ENCODE assay signal across 8 mouse cellular contexts in genomic region chr10:68724361-68724720, GRCm38 (mm10). TPM values are rescaled to one million over a fixed set of nuclear protein-coding genes. Genes with fewer than 3 reads are reported as not detected.
DNase-seq lines count a peak whose midpoint lies in the region; ATAC-seq and TF ChIP-seq lines count a peak whose summit lies in the region.

No protein-coding gene starts in this region.

- H3K9ac ChIP-seq in heart, embryonic 16.5 days (ENCODE audit: low read length): peak overlapping the region; percentile 63
- peak overlapping the region; percentile 41 for H3K9ac ChIP-seq in midbrain, embryonic 11.5 days (ENCODE audit: low read length)
- H3K9ac ChIP-seq in stomach, embryonic 15.5 days: peak overlapping the region; percentile 48; the same call in 1 of the 2 replicates

- ATAC-seq in heart, embryonic 16.5 days (replicated peaks; ENCODE audit: extremely low read depth, insufficient read depth, low FRiP score): no peak; the same call in 1 of the 2 replicates
- peak; percentile 75 for ATAC-seq in midbrain, embryonic 11.5 days (ENCODE audit: low FRiP score)
- no peak for ATAC-seq in stomach, embryonic 15.5 days (ENCODE audit: insufficient read depth, low FRiP score, low read depth)
- ATAC-seq in erythroblast, adult 5-6 weeks (replicated peaks; ENCODE audit: low FRiP score, poor library complexity, severe bottlenecking): no peak

- no peaks in the 10 kb centered on the region for H3K36me3 ChIP-seq in heart, embryonic 16.5 days (ENCODE audit: control insufficient read depth, insufficient read depth)
- no peaks in the 10 kb centered on the region for H3K36me3 ChIP-seq in limb, embryonic 10.5 days
- H3K36me3 ChIP-seq in midbrain, embryonic 11.5 days (ENCODE audit: control insufficient read depth, insufficient read depth, low read length): no peaks in the 10 kb centered on the region
- no peaks in the 10 kb centered on the region for H3K36me3 ChIP-seq in stomach, embryonic 15.5 days

- peak overlapping the region; percentile 46 for H3K4me3 ChIP-seq in bone marrow macrophage, adult 2 months (ENCODE audit: insufficient read depth, low read length)
- H3K4me3 ChIP-seq in heart, embryonic 16.5 days (ENCODE audit: low read length): peak overlapping the region; percentile 59
- peak overlapping the region; percentile 63 for H3K4me3 ChIP-seq in limb, embryonic 10.5 days
- peak overlapping the region; percentile 38 for H3K4me3 ChIP-seq in midbrain, embryonic 11.5 days (ENCODE audit: low read depth, low read length)
- peak overlapping the region; percentile 56 for H3K4me3 ChIP-seq in stomach, embryonic 15.5 days (replicated peaks)

- no peaks in the 10 kb centered on the region for H3K9me3 ChIP-seq in heart, embryonic 16.5 days (replicated peaks; ENCODE audit: control insufficient read depth, low read length)
- H3K9me3 ChIP-seq in limb, embryonic 10.5 days (replicated peaks): no peaks in the 10 kb centered on the region
- no peaks in the 10 kb centered on the region for H3K9me3 ChIP-seq in midbrain, embryonic 11.5 days (ENCODE audit: control insufficient read depth, low read length)
- no peaks in the 10 kb centered on the region for H3K9me3 ChIP-seq in stomach, embryonic 15.5 days

- 1% methylated on average over 11 of the region's 11 CpGs for whole genome bisulfite sequencing in heart, embryonic 16.5 days
- WGBS in limb, embryonic 10.5 days: under 1% methylated on average over 11 of the region's 11 CpGs
- WGBS in midbrain, embryonic 11.5 days: 3% methylated on average over 11 of the region's 11 CpGs
- WGBS in stomach, embryonic 15.5 days: 2% methylated on average over 11 of the region's 11 CpGs

- H3K4me1 ChIP-seq in bone marrow macrophage, adult 2 months (ENCODE audit: control insufficient read depth, insufficient read depth, low read length): peaks cover 6% of the 10 kb centered on the region; the same call in 1 of the 2 replicates
- peaks cover 9% of the 10 kb centered on the region for H3K4me1 ChIP-seq in heart, embryonic 16.5 days (ENCODE audit: control insufficient read depth, insufficient read depth, low read length)
- peaks cover 21% of the 10 kb centered on the region for H3K4me1 ChIP-seq in limb, embryonic 10.5 days
- H3K4me1 ChIP-seq in midbrain, embryonic 11.5 days (ENCODE audit: control insufficient read depth, insufficient read depth, low read length): 0 out of 2 replicates have a peak, but pooled peaks cover 2% of the 10 kb centered on the region
- peaks cover 6% of the 10 kb centered on the region; the same call in 1 of the 2 replicates for H3K4me1 ChIP-seq in stomach, embryonic 15.5 days

- no peak for TF ChIP-seq POLR2A in bone marrow macrophage, adult 2 months (IDR thresholded peaks at IDR 0.05; ENCODE audit: borderline replicate concordance, low read depth, low read length)

- no peak for TF ChIP-seq CTCF in bone marrow macrophage, adult 2 months (IDR thresholded peaks at IDR 0.05; ENCODE audit: low read depth, low read length)

- H3K4me2 ChIP-seq in heart, embryonic 16.5 days (ENCODE audit: low read depth, low read length): peak overlapping the region; percentile 84
- peak overlapping the region; percentile 68 for H3K4me2 ChIP-seq in midbrain, embryonic 11.5 days
- peak overlapping the region; percentile 96 for H3K4me2 ChIP-seq in stomach, embryonic 15.5 days

- no peak overlapping the region for H3K27ac ChIP-seq in bone marrow macrophage, adult 2 months (ENCODE audit: insufficient read depth, low read depth, low read length)
- no peak overlapping the region for H3K27ac ChIP-seq in heart, embryonic 16.5 days (ENCODE audit: low read length)
- peak overlapping the region; percentile 82 for H3K27ac ChIP-seq in limb, embryonic 10.5 days
- H3K27ac ChIP-seq in midbrain, embryonic 11.5 days (ENCODE audit: low read depth, low read length): no peak overlapping the region
- H3K27ac ChIP-seq in stomach, embryonic 15.5 days: no peak overlapping the region

- peak; percentile 3 for DNase-seq in ovary, postnatal 10 days (ENCODE audit: low spot score)
- no peak for DNase-seq in ovary, adult 18-20 months (ENCODE audit: low spot score)
- peak; percentile 64 for DNase-seq in limb, embryonic 10.5 days (ENCODE audit: low spot score)
- no peak for DNase-seq in midbrain, embryonic 11.5 days (ENCODE audit: low spot score, missing footprints)

- H3K27me3 ChIP-seq in heart, embryonic 16.5 days (ENCODE audit: control insufficient read depth, insufficient read depth, low read length): peaks cover 10% of the 10 kb centered on the region
- H3K27me3 ChIP-seq in limb, embryonic 10.5 days (ENCODE audit: low read depth, poor library complexity, severe bottlenecking): peaks cover 5% of the 10 kb centered on the region; the same call in 1 of the 2 replicates
- peaks cover 2% of the 10 kb centered on the region; the same call in 1 of the 2 replicates for H3K27me3 ChIP-seq in midbrain, embryonic 11.5 days (ENCODE audit: control insufficient read depth, insufficient read depth, low read length)
- no peaks in the 10 kb centered on the region for H3K27me3 ChIP-seq in stomach, embryonic 15.5 days (replicated peaks)

RNA-seq across cellular contexts. Expression of gene Tmem26, which starts 0.9 kb away (rescaled TPM):
- 0.32 and 0.57 TPM in 2 replicates for polyA plus RNA-seq in bone marrow macrophage, adult 2 months (2012; ENCODE audit: insufficient read depth, insufficient read length, missing spikeins)
- 2.8 and 3.5 TPM in 2 replicates for polyA plus RNA-seq in heart, embryonic 16.5 days (2015; fragmentation: Nextera tagmentation; extraction: Ambion mirVana)
- 3.7 and 16.2 TPM in 2 replicates for polyA plus RNA-seq in limb, embryonic 10.5 days (2016; fragmentation: Nextera tagmentation; extraction: Ambion mirVana)
- polyA plus RNA-seq in midbrain, embryonic 11.5 days (2014; fragmentation: Nextera tagmentation; extraction: Ambion mirVana): 2.5 and 2.6 TPM in 2 replicates
- 9.7 and 12.3 TPM in 2 replicates for polyA plus RNA-seq in stomach, embryonic 15.5 days (2015; fragmentation: Nextera tagmentation; extraction: Ambion mirVana)
- total RNA-seq in erythroblast, adult 5-6 weeks (2015; ENCODE audit: low replicate concordance): 2.3 and 3.3 TPM in 2 replicates
- total RNA-seq in erythroblast, adult 5-6 weeks (2017; ENCODE audit: low replicate concordance): 0.14 and 3.4 TPM in 2 replicates

Comparison
In these comparisons a context has a peak if more than half of its experiments do, and no peak if none do; other contexts are left out.
1. DNase-seq: peak in ovary, postnatal 10 days (single experiment) and limb, embryonic 10.5 days (single experiment); none in ovary, adult 18-20 months (single experiment) and midbrain, embryonic 11.5 days (single experiment).
2. Peak in every context shown above with its lines, with median percentiles within 50 percentile points of each other: H3K4me3 ChIP-seq, H3K4me2 ChIP-seq and H3K9ac ChIP-seq.